Mouse (Mus musculus) testis, adult 2 months (tissue): Measurements from ENCODE around the gene Tmem174.

Source experiments
- CTCF ChIP-seq: fragments of 200-500 bp; IDR thresholded peaks from 2 replicates; pipeline ENCODE4 v1.5.1; 2012; ENCODE audit warnings: low read depth, mild to moderate bottlenecking, inconsistent platforms, low read length, moderate library complexity; ENCODE audit not compliant: control insufficient read depth, insufficient read depth, insufficient replicate concordance
- POLR2A ChIP-seq: fragments of 200-500 bp; IDR thresholded peaks from 2 replicates; pipeline ENCODE4 v1.6.1; 2012; ENCODE audit warnings: low read depth, mild to moderate bottlenecking, inconsistent platforms, low read length, moderate library complexity; ENCODE audit not compliant: control insufficient read depth

DNA sequence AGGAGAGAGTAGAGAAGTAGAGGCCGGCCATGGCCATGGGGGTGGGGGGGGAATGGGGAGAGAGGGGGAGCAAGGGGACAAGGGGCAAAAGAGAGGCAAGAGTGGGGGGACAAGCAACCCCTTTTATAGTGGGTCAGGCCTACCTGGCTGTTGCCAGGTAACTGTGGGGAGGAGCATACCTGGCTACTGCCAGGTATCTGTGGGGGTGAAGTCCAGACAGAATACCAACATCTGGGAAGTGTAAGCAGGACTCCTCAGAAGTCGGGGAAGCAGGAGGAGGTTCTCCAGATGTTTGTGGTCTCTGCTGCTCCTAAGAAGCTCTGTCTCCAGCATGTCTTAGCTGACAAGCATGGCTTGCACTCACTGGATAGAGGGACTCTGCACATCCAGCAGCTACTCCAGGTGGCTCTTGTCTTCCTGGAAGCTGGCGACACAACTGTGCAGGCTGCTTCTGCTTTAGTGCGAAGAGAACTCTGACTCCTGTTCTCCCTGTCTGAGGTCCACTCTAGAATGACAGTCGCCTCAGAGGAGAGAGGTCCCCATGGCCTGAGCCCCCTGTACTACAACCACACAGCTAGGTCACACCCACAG, 43.4 kb upstream of the Tmem174 start:
- TF ChIP-seq CTCF (no peak), POLR2A (no peak)
